Comparison of ENCODE assay signal across 8 mouse cellular contexts in genomic region chr19:10034785-10035447, GRCm38 (mm10). TPM values are rescaled to one million over a fixed set of nuclear protein-coding genes. Genes with fewer than 3 reads are reported as not detected.
DNase-seq lines count a peak whose midpoint lies in the region; ATAC-seq and TF ChIP-seq lines count a peak whose summit lies in the region.

No protein-coding gene starts in this region.

- DNase-seq in adrenal gland, adult 18-20 months (ENCODE audit: low spot score in 2 of 2) = peak; percentile 85 to 87
- peak; percentile 77 to 87 for DNase-seq in cerebellum, postnatal 25 days
- peak; percentile 86 for DNase-seq in gastrocnemius, adult 2 months
- DNase-seq in induced T-regulatory cell, adult 2 months (ENCODE audit: low read depth) = peak; percentile 83
- DNase-seq in left cerebral cortex, postnatal 4 days = peak; percentile 86
- DNase-seq in midbrain, embryonic 10.5 days (ENCODE audit: low spot score) = peak; percentile 83

- peak overlapping the region; percentile 8; the same call in 1 of the 2 replicates for H3K27ac ChIP-seq in gastrocnemius, adult 2 months
- H3K27ac ChIP-seq in midbrain, embryonic 10.5 days (replicated peaks) = peak overlapping the region; percentile 72
- no peak overlapping the region for H3K27ac ChIP-seq in small intestine, adult 2 months (ENCODE audit: insufficient read depth, low read depth, low read length)

- TF ChIP-seq POLR2A in small intestine, adult 2 months (IDR thresholded peaks at IDR 0.05; ENCODE audit: low read depth, low read length) = no peak

- H3K4me1 ChIP-seq in midbrain, embryonic 10.5 days = peaks cover 24% of the 10 kb centered on the region
- no peaks in the 10 kb centered on the region; the same call in 1 of the 2 replicates for H3K4me1 ChIP-seq in small intestine, adult 2 months (ENCODE audit: control insufficient read depth, insufficient read depth, insufficient read length, low read length)

- TF ChIP-seq CTCF in gastrocnemius, adult 2 months (IDR thresholded peaks at IDR 0.05) = peak; percentile 95
- TF ChIP-seq CTCF in small intestine, adult 2 months (IDR thresholded peaks at IDR 0.05; ENCODE audit: extremely low read depth, insufficient read length, insufficient replicate concordance, low read depth, low read length) = peak; percentile 90; the same call in 1 of the 2 replicates

- H3K27me3 ChIP-seq in midbrain, embryonic 10.5 days (ENCODE audit: low read depth, poor library complexity, severe bottlenecking) = peaks cover 21% of the 10 kb centered on the region
- no peaks in the 10 kb centered on the region; the same call in 1 of the 2 replicates for H3K27me3 ChIP-seq in small intestine, adult 2 months (ENCODE audit: control insufficient read depth, insufficient read depth, low read length)

- H3K4me3 ChIP-seq in gastrocnemius, adult 2 months = no peak overlapping the region
- no peak overlapping the region for H3K4me3 ChIP-seq in midbrain, embryonic 10.5 days
- no peak overlapping the region for H3K4me3 ChIP-seq in small intestine, adult 2 months (ENCODE audit: low read depth, low read length)

- no peak for ATAC-seq in inflammation-experienced regulatory T-cells, adult 6 months

- H3K9me3 ChIP-seq in midbrain, embryonic 10.5 days (replicated peaks) = no peaks in the 10 kb centered on the region

- 63% methylated on average over 8 of the region's 8 CpGs for WGBS in midbrain, embryonic 10.5 days
- 63% methylated on average over 8 of the region's 8 CpGs for WGBS in small intestine, adult 2 months

- H3K36me3 ChIP-seq in midbrain, embryonic 10.5 days = no peaks in the 10 kb centered on the region
- H3K36me3 ChIP-seq in small intestine, adult 2 months (ENCODE audit: control insufficient read depth, insufficient read depth, low read length) = no peaks in the 10 kb centered on the region

- intact Hi-C loops in gastrocnemius, adult 2 months (cut with DNase I) = loop anchor here (1.0 to 5.0 kb wide), 3 partner anchors 35 to 118 kb away; partner anchors contain the start of gene Fads2
- intact Hi-C loops in left cerebral cortex, postnatal 4 days (cut with DNase I) = loop anchor here (2.0 to 5.0 kb wide), 2 partner anchors 32 to 113 kb away; no protein-coding TSS in a partner anchor

RNA-seq across cellular contexts. Expression of gene Fads3, which starts 6.5 kb away (rescaled TPM):
- total RNA-seq in adrenal gland, adult 18-20 months (2021) = 10 to 100 TPM; 10.3 to 54.2 TPM
- 1 to 10 TPM; 2.2 to 2.3 TPM for total RNA-seq in gastrocnemius, adult 2 months (2021)
- total RNA-seq in left cerebral cortex, postnatal 4 days (2021) = 10 to 100 TPM; 52.8 to 60.4 TPM
- polyA plus RNA-seq in midbrain, embryonic 10.5 days (2016; fragmentation: Nextera tagmentation; extraction: Ambion mirVana) = 5.5 and 5.8 TPM in 2 replicates
- polyA plus RNA-seq in small intestine, adult 2 months (2012; rRNA removed) = 7.6 and 18.9 TPM in 2 replicates
- not detected for polyA plus RNA-seq in inflammation-experienced regulatory T-cells, adult 6 months (2017; shearing (Covaris generic))

RNA-seq across cellular contexts. Expression of gene Rab3il1, which starts 33.4 kb away (rescaled TPM):
- total RNA-seq in adrenal gland, adult 18-20 months (2021) = 1 to 10 TPM; 3.6 to 5.9 TPM
- 1 to 10 TPM; 4.0 to 4.7 TPM for total RNA-seq in gastrocnemius, adult 2 months (2021)
- total RNA-seq in left cerebral cortex, postnatal 4 days (2021) = 10 to 100 TPM; 12.9 to 14.9 TPM
- polyA plus RNA-seq in midbrain, embryonic 10.5 days (2016; fragmentation: Nextera tagmentation; extraction: Ambion mirVana) = 34.6 and 35.6 TPM in 2 replicates
- polyA plus RNA-seq in small intestine, adult 2 months (2012; rRNA removed) = 4.1 and 4.3 TPM in 2 replicates
- not detected for polyA plus RNA-seq in inflammation-experienced regulatory T-cells, adult 6 months (2017; shearing (Covaris generic))

RNA-seq across cellular contexts. Expression of gene Best1, which starts 33.5 kb away (rescaled TPM):
- total RNA-seq in adrenal gland, adult 18-20 months (2021) = under 1 TPM; 0.22 to 0.30 TPM
- total RNA-seq in gastrocnemius, adult 2 months (2021) = under 1 TPM; 0.28 to 0.46 TPM
- total RNA-seq in left cerebral cortex, postnatal 4 days (2021) = 1 to 10 TPM; 1.7 to 2.1 TPM
- polyA plus RNA-seq in midbrain, embryonic 10.5 days (2016; fragmentation: Nextera tagmentation; extraction: Ambion mirVana) = 1.4 and 2.0 TPM in 2 replicates
- 0.09 and 0.18 TPM in 2 replicates for polyA plus RNA-seq in small intestine, adult 2 months (2012; rRNA removed)
- polyA plus RNA-seq in inflammation-experienced regulatory T-cells, adult 6 months (2017; shearing (Covaris generic)) = under 1 TPM in 1 of 3 experiments, not detected in 2; 0.21 TPM

RNA-seq across cellular contexts. Expression of gene Fth1, which starts 54.5 kb away (rescaled TPM):
- total RNA-seq in adrenal gland, adult 18-20 months (2021) = 1,000 to 10,000 TPM; 3,118 to 4,182 TPM
- total RNA-seq in gastrocnemius, adult 2 months (2021) = 1,000 to 10,000 TPM; 2,168 to 2,432 TPM
- total RNA-seq in left cerebral cortex, postnatal 4 days (2021) = 1,000 to 10,000 TPM; 1,213 to 1,248 TPM
- polyA plus RNA-seq in midbrain, embryonic 10.5 days (2016; fragmentation: Nextera tagmentation; extraction: Ambion mirVana) = 1,350 and 1,398 TPM in 2 replicates
- 9,432 and 18,582 TPM in 2 replicates for polyA plus RNA-seq in small intestine, adult 2 months (2012; rRNA removed)
- 1,000 to 10,000 TPM; 1,678 to 2,599 (median 2,226) TPM for polyA plus RNA-seq in inflammation-experienced regulatory T-cells, adult 6 months (2017; shearing (Covaris generic))
